Mouse (Mus musculus) testis, adult 2 months (tissue): Measurements from ENCODE around the gene Cdc42se1.

Source experiments
- CTCF ChIP-seq: fragments of 200-500 bp; IDR thresholded peaks from 2 replicates; pipeline ENCODE4 v1.5.1; 2012; ENCODE audit warnings: low read depth, mild to moderate bottlenecking, inconsistent platforms, low read length, moderate library complexity; ENCODE audit not compliant: control insufficient read depth, insufficient read depth, insufficient replicate concordance
- POLR2A ChIP-seq: fragments of 200-500 bp; IDR thresholded peaks from 2 replicates; pipeline ENCODE4 v1.6.1; 2012; ENCODE audit warnings: low read depth, mild to moderate bottlenecking, inconsistent platforms, low read length, moderate library complexity; ENCODE audit not compliant: control insufficient read depth

DNA sequence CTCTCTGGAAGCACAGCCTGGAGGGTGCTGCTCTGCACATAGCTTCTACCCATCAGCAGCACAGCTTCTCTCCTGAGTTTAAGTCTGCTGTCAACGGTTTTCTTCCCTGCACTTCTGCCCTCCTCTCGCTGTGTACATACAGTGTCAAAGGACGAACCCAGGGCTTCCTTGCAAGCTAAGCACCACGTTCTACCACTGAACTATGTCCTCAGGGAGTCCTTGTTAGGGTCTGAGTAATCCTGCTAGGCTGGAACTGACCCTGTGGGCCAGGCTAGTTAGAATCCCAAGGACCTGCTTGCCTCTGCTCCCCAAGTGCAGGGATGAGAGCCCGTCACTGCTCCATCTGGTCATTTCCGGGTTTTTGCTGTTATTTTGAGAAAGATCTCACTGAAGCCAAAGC is 41.6 kb upstream of the Cdc42se1 start:
- TF ChIP-seq CTCF (no peak), POLR2A (no peak)
